Mouse (Mus musculus): ENCODE data around the gene Prr3.
"Not testable (repeated sequence)": the region's sequence is repeated elsewhere in the genome, so short reads cannot be mapped to it uniquely, and the experiment has no call there.

The Prr3 gene

DNA sequence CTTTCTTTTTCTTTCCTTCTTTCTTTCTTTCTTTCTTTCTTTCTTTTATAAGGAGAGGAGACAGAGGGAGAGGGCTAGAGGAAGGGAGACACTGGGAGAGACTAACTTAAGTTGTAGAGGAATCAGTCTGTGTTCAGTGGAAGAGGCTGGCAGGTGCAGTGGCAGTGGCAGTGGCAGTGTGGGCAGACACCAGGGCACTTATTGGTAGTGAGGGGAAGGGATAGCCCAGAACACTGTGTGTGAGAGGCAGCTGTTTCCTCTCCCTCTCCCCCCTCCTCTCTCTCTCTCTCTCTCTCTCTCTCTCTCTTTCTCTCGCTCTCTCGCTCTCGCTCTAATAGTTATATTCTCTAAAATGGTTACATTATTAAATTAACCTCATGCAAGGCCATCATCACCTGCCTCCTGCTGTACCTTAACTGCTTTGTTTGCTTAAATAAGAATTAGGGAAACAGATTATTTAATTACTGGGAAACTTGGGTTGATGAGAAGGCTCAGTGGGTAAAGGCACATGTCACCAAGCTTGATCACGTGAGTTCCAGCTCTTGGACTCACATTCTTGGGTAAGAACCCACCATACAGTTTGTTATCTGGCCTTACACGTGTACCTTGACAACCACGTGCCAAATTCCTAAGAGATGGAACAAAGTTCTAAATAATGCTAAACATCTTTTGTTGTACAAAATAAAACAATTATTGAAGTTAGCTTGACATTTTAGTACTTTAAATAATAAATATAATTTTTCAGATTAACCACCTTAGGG lies 18.7 kb upstream of the Prr3 start:
- no peak for DNase-seq (ENCODE audit: low spot score in 2 of 2)

DNA sequence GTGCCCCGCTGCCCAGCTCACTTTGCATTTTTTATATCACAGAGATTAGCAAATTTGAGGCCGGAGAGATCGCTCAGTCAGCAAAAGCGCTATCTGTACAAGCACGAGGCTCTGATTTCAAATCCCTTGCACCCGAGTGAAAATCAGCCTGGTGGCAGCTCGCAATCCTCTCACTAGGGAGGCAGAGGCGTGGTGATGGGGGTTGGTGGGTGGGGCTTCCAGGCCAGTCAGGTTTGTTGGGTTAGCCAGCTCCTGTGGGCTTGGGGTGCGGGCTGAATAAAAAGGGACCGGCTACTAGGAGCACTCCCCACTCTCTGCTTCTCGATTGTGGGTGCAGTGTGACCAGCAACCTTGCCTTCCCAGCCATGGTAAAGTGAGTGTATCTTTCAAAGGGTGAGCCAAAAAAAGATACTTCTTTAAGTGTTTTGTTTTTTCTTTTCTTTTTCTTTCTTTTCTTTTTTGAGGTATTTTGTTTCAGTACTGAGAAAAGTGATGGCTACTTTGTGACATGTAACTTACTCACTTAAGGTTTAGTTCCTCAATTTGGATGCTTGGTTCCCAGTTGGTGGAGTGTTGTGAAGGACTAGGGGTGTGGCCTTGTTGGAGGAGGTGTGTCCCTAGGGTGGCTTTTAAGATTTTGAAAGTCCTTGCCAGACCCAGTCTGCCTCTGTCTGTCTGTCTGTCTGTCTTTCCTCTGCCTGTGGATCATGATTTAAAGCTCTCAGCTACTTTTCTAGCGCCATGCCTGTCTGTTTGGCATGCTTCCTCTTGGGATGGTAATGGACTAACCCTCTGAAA lies 17.9 kb upstream of the Prr3 start:
- DNase-seq (ENCODE audit: low spot score in 2 of 2): no peak

DNA sequence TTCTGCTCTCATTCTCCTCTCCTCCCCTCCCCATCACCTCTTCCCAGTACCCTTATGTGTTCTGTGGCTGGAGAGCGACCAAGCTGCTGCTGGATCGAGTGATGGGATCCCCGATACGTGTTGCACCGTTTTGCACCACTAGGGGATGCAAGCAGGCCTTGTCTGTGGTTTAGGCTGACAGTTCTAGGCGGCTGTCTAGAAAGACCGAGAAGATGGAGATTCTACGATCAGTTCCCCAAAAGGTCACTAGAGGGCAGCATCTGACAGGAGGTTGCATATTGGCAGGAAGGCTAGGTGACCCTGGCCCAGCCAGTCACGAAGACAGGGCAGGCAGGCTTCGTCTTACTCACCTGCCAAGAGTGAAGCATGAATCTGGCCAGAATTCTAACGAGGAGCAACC lies 16.9 kb upstream of the Prr3 start:
- peak; percentile 81 to 98 for DNase-seq (ENCODE audit: low spot score in 2 of 2)

DNA sequence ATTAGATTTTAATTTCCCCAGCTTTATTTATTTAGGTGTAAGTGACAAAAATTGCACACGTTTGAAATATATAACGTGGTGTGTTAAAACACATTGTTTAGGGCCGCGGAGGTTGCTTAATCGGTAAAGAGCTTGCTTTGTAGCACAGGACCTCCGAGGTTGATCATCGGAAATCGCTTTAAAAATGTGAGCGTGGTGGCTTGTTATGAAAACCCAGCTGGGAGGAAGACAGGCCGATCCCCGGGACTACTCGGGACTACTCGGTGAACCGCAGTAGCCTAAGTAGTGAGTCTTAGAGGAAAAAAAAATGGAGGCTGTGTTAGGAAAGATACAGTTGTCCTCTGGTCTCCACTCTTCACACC lies 14.8 kb upstream of the Prr3 start:
- no peak for DNase-seq (ENCODE audit: low spot score in 2 of 2)

DNA sequence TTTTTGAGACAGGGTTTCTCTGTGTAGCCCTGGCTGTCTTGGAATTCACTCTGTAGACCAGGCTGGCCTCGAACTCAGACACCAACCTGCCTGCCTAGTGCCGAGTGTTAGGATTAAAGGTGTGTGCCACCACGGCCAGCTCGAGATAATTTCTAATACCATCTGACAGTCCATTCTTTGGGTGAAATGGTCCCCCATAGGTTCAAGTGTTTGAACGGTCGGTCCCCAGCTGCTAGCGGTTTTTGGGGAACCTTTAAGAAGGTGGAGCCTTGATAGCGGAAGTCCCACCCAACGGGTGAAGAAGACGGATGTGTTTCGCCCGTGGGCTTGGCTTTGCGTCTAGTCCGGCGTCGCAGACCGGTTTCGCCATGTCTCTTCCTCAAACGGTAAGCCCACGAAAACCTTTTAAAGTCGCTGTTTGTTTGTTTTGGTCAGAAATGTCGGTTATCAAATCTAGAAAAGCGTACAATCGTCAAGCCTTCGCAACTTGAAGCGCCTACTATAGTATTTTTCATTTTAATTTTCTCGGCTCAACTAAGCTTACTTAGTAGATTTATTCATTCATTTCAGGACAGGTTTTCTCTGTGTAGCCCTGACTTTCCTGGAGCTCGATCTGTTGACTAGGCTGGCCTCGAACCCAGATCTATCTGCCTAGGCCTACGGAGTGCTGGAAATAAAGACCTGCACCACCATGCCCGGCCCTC lies 14.3 kb upstream of the Prr3 start:
- peak; percentile 54 to 84 for DNase-seq (ENCODE audit: low spot score in 2 of 2)

DNA sequence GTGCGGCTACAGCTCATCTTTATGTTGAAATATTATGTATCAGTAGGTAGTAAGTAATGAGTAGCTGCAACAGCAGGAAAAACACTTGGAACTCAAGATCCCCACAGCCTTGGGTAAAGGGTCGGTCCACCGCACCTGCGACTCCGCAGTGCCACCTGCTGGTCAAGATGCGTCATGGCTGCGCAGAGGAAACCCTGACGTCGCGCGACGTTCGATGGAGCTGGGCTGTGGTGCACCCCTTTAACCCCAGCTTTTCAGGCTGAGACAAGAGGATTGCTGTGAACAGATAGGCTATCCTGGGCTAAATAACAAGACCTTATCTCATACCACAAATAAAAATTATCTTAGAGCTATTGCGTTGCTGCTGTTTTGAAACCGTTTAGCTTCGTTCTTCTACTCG lies 13.6 kb upstream of the Prr3 start:
- peak in 1 of 2 experiments; percentile 79 for DNase-seq (ENCODE audit: low spot score in 2 of 2)

DNA sequence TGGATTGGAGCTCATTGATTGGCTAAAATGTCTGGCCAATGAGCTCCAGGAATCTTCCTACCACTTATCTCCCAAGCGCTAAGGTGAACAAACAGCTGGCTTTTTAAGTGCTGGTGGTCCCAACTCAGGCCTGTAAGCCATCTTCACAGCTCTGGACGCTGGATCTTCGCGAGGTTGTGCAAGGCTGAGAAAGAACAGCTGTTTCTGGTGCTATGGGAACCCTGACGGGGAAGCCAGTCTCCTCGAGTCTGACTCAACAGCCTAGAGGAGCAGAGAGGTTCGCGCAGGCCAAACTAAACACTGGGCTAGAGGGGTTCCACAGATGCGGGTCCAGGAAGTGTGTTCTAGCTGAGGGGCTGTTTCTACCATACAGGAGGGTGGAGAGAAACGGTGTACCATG lies 11.7 kb upstream of the Prr3 start:
- no peak for DNase-seq (ENCODE audit: low spot score in 2 of 2)

DNA sequence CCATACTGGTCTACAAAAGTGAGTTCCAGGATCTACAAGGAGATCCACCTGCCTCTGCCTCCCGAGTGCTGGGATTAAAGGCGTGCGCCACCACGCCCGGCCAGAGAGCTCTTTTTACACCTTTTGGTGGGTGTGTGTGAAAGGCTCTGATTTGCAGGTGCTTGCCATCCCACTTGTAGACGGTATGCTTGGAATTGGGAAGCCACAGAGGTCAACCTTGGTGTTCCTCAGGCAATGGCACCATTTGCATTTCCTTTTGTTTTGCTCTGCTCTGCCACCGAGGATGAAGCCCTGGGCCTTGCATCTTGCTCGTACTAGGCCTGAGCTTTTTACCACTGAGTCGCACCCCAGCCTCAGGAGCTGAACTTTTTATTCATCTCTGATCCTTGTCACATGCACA lies 1.7 kb upstream of the Prr3 start:
- DNase-seq (ENCODE audit: low spot score in 2 of 2): no peak

DNA sequence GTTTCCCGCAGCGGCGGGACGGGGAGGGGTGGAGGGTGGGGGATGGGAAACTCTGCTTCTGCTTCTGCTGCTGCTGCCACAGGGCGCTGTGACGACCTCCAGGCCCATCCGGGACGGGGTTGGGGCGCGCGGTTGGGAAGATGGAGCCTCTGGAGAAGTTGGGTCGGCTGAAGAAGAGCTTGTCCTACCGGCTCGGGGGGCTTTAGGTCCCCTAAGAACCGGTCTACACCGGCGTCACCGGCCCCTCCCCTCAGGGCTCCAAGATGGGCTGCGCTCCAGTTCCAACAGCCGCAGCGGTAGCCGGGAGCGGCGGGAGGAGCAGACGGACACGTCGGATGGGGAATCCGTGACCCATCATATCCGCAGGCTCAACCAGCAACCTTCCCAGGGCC lies 323 bp upstream of the Prr3 start:
- peak in 1 of 2 experiments; percentile 47 for DNase-seq (ENCODE audit: low spot score in 2 of 2)

DNA sequence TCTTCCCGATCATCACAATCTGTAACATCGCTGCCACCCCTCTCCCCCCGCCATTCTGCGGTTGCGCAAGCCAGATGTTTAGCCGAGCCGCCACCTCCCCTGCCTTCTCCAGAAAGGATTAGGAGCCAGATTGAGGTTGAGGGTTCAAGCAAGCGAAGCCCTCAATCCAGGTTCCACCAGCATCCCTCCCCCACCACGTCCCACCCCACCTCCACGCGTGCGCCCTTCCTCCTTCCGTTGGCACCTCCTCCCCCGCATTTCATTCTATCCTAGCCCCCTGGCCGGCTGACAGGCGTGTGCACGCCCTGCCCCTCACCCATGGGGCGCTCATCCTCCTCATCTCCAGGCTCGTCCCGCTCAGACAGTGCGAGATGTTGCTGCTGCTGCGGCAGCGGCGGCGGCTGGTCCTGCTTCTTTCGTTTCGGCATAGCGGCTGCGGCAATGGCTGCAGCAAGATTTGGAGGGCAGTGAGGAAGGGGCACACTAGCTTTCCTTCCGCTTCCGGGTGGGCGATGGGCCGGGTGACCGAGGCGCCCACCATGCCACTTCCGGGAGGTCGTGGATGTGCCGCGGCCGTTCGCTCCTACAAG lies 1.1 kb downstream of the Prr3 start:
- peak in 1 of 2 experiments; percentile 85 for DNase-seq (ENCODE audit: low spot score in 2 of 2)

DNA sequence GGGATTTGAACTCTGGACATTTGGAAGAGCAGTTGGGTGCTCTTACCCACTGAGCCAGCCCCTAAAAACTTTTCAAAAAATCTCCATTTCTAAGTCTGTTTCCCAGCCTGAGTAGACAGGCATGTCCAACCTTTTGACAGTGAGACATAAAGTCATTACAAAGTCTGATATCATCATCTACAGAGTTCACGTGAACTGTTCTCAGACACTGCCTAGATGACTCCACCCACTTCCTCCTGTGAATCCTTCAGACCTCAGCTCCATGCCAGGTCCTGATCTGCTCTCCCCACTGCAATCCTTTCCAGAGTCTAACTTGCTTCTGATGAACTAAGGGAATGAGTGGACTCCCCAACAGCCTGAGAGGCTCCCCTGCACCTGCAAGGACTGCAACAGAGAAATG lies 7.9 kb downstream of the Prr3 start:
- DNase-seq (ENCODE audit: low spot score in 2 of 2): no peak

DNA sequence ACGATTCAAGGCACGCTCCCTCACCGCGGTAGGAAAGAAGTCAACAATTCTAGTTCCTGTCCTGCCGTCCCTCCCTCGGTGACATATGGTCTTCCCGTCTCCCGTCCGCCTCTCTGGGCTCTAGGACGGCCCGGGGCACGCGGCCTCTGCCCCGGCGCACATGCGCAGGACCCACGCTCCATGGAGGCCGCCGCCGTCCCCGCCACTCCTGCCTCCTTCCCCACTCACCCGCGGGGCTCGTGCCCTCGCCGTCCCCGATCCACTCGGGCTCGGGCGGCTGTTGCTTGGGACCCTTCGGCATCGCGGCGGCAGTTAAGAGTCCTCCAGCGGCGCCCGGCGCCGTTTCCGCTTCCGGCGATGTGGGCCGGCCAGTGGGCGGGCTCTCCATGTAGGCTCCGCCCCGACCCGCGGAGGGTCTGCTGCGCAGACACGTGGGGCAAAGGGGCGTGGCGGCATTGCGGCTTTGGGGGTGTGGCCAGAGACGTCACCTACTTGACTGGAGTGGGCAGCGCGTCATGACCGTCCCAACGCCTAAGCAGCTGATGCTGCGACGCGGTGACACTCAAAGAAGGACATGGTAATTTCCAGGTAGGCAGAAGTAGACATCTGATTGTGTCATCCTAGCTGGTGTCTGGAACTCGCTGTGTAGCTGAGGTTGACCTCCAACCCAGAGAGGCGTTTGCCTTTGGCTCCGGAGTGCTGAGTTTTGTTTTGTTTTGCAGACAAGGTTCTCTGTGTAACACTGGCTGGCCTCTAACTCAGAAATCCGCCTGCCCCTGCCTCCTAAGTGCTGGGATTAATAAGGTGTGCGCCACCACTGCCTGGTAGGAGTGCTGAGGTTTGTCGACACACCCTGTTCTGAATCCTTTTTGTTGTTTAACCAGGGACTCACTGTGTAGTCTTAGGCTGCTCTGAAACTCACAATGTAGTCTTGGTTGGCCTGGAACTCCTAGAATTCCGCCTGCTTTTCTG lies 10.3 kb downstream of the Prr3 start, which contains the start of gene Abcf1:
Gene Abcf1 (minus strand): TSS at position 344 of the 972 bp plus-strand sequence.
- peak; percentile 95 to 99 for DNase-seq (ENCODE audit: low spot score in 2 of 2)

DNA sequence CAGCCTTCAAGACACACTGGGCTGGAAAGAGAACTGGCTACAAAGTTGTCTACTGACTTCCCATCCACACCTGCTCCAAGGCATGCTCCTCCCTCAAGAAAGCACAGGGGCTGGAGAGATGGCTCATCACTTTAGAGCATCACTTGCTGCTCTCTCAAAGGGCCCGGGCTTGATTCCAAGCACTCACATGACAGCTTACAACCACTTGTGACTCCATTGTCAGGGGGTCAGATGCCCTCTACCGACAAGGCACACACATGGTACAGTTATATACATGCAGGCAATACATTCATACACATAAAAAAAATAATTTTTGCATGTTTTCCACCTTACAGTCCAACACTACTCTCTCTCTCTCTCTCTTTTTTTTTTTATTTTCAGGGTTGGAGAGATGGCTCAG lies 12.4 kb downstream of the Prr3 start:
- DNase-seq (ENCODE audit: low spot score in 2 of 2): no peak

DNA sequence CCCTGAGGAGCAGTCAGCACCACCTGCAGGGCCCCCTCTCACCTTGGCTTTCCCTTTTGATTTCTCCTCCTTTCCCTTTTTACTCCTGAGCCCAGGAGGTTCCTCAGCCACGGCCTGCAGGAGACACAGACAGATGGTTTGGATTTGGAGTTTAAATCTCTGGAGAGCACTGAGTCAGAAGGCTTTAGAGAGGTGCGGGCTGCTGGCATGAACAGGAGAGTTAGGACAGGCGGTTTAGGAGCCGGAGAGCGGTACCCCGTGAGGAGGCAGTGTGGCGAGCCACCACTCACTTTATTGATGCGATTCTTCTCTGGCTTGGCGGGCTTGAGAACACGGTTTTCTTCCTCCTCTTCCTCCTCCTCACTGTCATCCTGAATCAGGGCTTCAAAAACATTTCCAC lies 16.8 kb downstream of the Prr3 start:
- no peak for DNase-seq (ENCODE audit: low spot score in 2 of 2)

DNA sequence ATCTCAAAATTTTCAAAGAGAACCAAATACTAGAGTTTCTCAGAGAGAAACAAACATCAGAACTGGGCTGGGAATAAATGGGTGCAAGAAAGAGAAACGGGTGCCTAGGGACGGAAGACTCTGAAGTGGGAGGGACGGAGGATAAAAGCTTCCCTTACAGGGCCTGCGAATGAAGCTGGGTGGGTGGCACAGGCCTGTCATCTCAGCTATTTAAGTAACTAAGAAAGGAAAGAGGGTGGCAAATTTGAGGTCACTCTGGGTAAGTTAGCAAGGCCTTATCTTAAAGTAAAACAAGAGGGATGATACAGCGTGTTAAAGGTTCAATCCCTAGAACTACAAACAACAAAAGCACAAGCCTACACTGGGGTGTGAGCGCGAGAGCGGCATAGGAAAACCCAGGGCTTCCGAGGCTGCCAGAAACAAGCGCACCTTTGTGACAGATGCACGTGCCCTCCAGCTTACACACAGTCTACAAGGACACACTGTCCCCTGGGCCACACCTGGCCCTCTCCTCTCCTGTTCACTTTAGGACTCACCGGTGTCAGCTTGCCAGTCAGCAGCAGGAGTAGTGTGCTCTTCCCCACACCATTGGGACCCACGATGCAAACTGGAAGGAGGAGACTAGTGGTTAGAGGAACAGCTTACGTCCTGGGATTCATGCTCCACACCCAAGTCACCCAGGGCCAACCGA lies 21.4 kb downstream of the Prr3 start:
- no peak for DNase-seq (ENCODE audit: low spot score in 2 of 2)

DNA sequence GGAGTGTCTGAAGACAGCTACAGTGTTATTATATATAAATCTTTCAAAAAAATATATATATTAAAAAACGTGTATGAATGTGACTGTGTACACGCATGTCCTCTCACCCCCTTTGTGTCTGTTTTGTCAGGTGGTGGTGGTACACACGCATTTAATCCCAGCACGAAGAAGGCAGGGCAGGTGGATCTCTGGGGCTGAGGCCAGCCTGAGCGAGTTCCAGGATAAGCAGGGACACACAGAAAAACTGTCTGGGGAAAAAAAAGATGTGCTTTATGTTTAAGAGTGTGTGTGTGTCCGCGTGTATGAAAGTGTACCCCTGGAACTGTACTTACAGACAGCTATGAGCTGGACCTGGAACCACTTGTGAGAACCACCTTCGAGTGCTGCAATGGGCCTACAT lies 25.4 kb downstream of the Prr3 start:
- no peak for DNase-seq (ENCODE audit: low spot score in 2 of 2)

DNA sequence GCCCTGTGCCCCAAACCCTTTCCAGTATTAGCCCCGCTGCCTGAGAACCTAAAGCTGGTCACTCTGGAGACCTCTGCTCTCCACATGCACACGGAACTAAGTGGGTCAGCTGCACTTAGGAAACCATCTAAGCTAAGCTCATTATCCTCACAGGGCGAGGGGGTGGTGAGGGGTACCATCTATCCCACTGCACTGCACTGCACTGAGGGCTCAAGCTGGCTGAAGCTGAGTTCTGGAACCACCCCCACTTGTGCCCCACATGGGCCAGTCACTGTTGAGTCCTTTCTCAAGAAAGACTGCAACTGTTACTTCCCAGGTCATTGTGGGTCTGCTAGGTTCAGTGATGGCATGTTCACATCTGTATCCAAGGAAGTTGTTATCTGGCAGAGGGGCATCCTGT lies 27.5 kb downstream of the Prr3 start:
- DNase-seq (ENCODE audit: low spot score in 2 of 2): not testable (repeated sequence)

DNA sequence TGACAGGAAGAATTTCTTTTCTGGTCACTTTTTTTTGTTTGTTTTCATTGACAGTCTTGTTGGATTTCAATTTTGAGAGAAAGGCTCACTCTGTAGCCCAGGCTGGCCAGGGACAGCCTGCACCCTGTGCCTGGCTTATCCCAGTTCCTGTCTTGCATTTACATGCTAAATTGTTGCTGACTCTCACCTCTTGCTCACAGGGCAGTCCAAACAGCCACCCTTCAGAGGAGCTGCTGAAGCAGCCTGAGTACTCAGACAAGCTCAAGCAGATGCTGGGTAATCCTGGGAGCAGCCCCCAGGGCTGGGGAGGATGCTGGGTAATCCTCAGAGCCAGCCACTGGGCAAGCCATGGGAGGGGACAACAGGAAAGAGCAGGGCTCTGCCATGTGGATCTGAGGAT lies 29.1 kb downstream of the Prr3 start:
- not testable (repeated sequence) for DNase-seq (ENCODE audit: low spot score in 2 of 2)

DNA sequence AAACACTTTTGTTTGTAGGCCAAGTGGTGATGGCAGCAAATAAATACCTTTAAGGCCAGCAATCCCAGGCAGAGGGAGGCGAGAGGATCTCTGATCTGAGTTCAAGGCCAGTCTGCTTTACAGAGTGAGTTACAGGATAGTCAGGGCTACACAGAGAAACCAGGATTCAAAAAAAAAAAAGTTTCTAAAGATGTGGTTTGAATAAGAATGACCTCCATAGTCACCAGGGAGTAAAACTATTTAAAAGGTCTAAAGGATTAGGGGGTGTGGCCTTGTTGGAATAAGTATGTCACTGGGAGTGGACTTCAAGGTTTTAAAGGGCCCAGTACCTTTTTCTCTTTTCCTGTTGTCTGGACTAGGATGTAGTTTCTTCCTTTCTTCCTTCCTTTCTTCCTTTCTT lies 40.1 kb downstream of the Prr3 start:
- no peak for DNase-seq (ENCODE audit: low spot score in 2 of 2)

DNA sequence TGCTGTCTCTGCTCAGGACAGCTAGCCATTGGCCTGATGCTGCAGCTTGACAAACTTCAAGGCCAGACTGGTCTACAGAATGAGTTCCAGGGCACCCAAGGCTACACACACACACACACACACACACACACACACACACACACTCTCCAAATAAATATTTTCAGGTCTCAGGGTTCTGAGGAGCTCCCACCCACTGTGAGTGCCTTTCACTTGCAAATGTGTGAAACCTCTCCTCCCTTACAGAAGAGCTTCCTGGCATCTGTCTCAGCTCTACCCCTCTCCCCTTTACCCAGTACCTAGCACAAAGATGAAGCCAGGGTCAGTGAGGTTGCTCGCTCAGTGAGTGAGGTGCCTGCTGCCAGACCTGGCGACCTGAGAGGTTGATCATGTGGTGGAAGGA lies 40.9 kb downstream of the Prr3 start:
- no peak for DNase-seq (ENCODE audit: low spot score in 2 of 2)
